Mouse (Mus musculus) MEL (cell line): Measurements from ENCODE around the gene Gm20388. TPM values are rescaled to one million over a fixed set of nuclear protein-coding genes. Genes with fewer than 3 reads are reported as not detected.

Experiments used
- DNase-seq: peaks from one replicate; pipeline ENCODE4 v3.0.0; 2011; ENCODE audit warnings: low read depth, low spot score
- H3K27ac ChIP-seq: 2 replicates; pipeline ENCODE4 v1.5.1; 2012; ENCODE audit warnings: low read depth, mild to moderate bottlenecking, control low read depth, low read length, moderate library complexity; ENCODE audit not compliant: control insufficient read depth
- H3K27me3 ChIP-seq, 2 experiments: fragments of 150-350 bp in 1 of 2; sonication (generic) in 1 of 2; 2 replicates each; pipeline ENCODE4 v1.6.1; 2012; ENCODE audit warnings: low read length in 2 of 2, mild to moderate bottlenecking in 2 of 2, improper control_type of control experiment in 1 of 2, moderate library complexity in 1 of 2; ENCODE audit not compliant: insufficient read depth in 2 of 2, control insufficient read depth in 1 of 2
- H3K36me3 ChIP-seq, 2 experiments: 2 replicates each; pipeline ENCODE4 v1.6.1; 2012 to 2014; ENCODE audit warnings: low read length in 2 of 2, improper control_type of control experiment in 1 of 2, inconsistent platforms in 1 of 2, mild to moderate bottlenecking in 1 of 2; ENCODE audit not compliant: insufficient read depth in 2 of 2, control insufficient read depth in 1 of 2
- H3K4me1 ChIP-seq, 2 experiments: fragments of 150-350 bp in 1 of 2; sonication (generic) in 1 of 2; 2 replicates each; pipeline ENCODE4 v1.6.1; 2012; ENCODE audit warnings: low read length in 2 of 2, improper control_type of control experiment in 1 of 2, mild to moderate bottlenecking in 1 of 2; ENCODE audit not compliant: insufficient read depth in 2 of 2, control insufficient read depth in 1 of 2
- H3K4me3 ChIP-seq, 2 experiments: fragments of 150-350 bp in 1 of 2; sonication (generic) in 1 of 2; 2 replicates each; pipeline ENCODE4 v1.5.1; 2012; ENCODE audit warnings: low read depth in 2 of 2, low read length in 2 of 2, mild to moderate bottlenecking in 2 of 2, moderate library complexity in 2 of 2, control low read depth in 1 of 2, improper control_type of control experiment in 1 of 2; ENCODE audit not compliant: control insufficient read depth in 1 of 2, insufficient read depth in 1 of 2
- H3K79me2 ChIP-seq: 2 replicates; pipeline ENCODE4 v1.6.1; 2012; ENCODE audit warnings: mild to moderate bottlenecking, low read length, moderate library complexity; ENCODE audit not compliant: control insufficient read depth, poor library complexity, insufficient read depth
- H3K9ac ChIP-seq: 2 replicates; pipeline ENCODE4 v1.6.1; 2012; ENCODE audit warnings: low read depth, mild to moderate bottlenecking, control low read depth, low read length, moderate library complexity; ENCODE audit not compliant: control insufficient read depth, poor library complexity, severe bottlenecking
- H3K9me3 ChIP-seq: fragments of 150-350 bp; sonication (generic); replicated peaks from 2 replicates; pipeline ENCODE4 v1.6.1; 2012; ENCODE audit warnings: mild to moderate bottlenecking, low read length, improper control_type of control experiment, moderate library complexity; ENCODE audit not compliant: insufficient read depth
- CHD1 ChIP-seq: IDR thresholded peaks from 2 replicates; pipeline ENCODE4 v1.6.1; 2012; ENCODE audit warnings: low read depth, mild to moderate bottlenecking, inconsistent platforms, low read length, improper control_type of control experiment
- CHD2 ChIP-seq: IDR thresholded peaks from 2 replicates; pipeline ENCODE4 v1.6.1; 2011; ENCODE audit warnings: low read length, improper control_type of control experiment
- E2F4 ChIP-seq: IDR thresholded peaks from 2 replicates; pipeline ENCODE4 v1.6.1; 2011; ENCODE audit warnings: low read depth, low read length, improper control_type of control experiment, borderline replicate concordance
- ELF1 ChIP-seq: IDR thresholded peaks from 2 replicates; pipeline ENCODE4 v1.6.1; 2014; ENCODE audit warnings: low read depth, mild to moderate bottlenecking, inconsistent platforms, low read length, improper control_type of control experiment, moderate library complexity
- ETS1 ChIP-seq: IDR thresholded peaks from 2 replicates; pipeline ENCODE4 v1.6.1; 2012; ENCODE audit warnings: low read depth, mild to moderate bottlenecking, inconsistent platforms, low read length, improper control_type of control experiment, moderate library complexity
- GABPA ChIP-seq: IDR thresholded peaks from 2 replicates; pipeline ENCODE4 v1.6.1; 2012; ENCODE audit warnings: low read depth, mild to moderate bottlenecking, inconsistent platforms, low read length, improper control_type of control experiment, moderate library complexity
- GATA1 ChIP-seq: IDR thresholded peaks from 2 replicates; pipeline ENCODE4 v1.6.1; 2011; ENCODE audit warnings: low read depth, low read length, improper control_type of control experiment
- HCFC1 ChIP-seq: IDR thresholded peaks from 2 replicates; pipeline ENCODE4 v1.6.1; 2012; ENCODE audit warnings: low read depth, mild to moderate bottlenecking, inconsistent platforms, low read length, improper control_type of control experiment, moderate library complexity
- MAFK ChIP-seq: IDR thresholded peaks from 2 replicates; pipeline ENCODE4 v1.6.1; 2011; ENCODE audit warnings: low read depth, mild to moderate bottlenecking, low read length, improper control_type of control experiment, borderline replicate concordance
- MAX ChIP-seq: IDR thresholded peaks from 2 replicates; pipeline ENCODE4 v1.6.1; 2011; ENCODE audit warnings: low read length, improper control_type of control experiment
- MEF2A ChIP-seq: IDR thresholded peaks from 2 replicates; pipeline ENCODE4 v1.6.1; 2014; ENCODE audit warnings: low read depth, mild to moderate bottlenecking, inconsistent platforms, low read length, improper control_type of control experiment; ENCODE audit not compliant: poor library complexity, insufficient replicate concordance, severe bottlenecking; ENCODE audit errors: extremely low read depth
- MXI1 ChIP-seq: IDR thresholded peaks from 2 replicates; pipeline ENCODE4 v1.6.1; 2011; ENCODE audit warnings: mild to moderate bottlenecking, low read depth, low read length, improper control_type of control experiment
- MYC ChIP-seq: IDR thresholded peaks from 2 replicates; pipeline ENCODE4 v1.6.1; 2011; ENCODE audit warnings: low read depth, mild to moderate bottlenecking, low read length, improper control_type of control experiment, moderate library complexity
- NELFE ChIP-seq: IDR thresholded peaks from 2 replicates; pipeline ENCODE4 v1.6.1; 2011; ENCODE audit warnings: low read depth, low read length, improper control_type of control experiment
- NRF1 ChIP-seq: IDR thresholded peaks from 2 replicates; pipeline ENCODE4 v1.6.1; 2014; ENCODE audit warnings: low read depth, mild to moderate bottlenecking, inconsistent platforms, low read length, improper control_type of control experiment, moderate library complexity; ENCODE audit not compliant: poor library complexity, insufficient read depth, severe bottlenecking
- POLR2AphosphoS2 ChIP-seq: IDR thresholded peaks from 2 replicates; pipeline ENCODE4 v1.6.1; 2011; ENCODE audit warnings: low read length, improper control_type of control experiment
- POLR2AphosphoS5 ChIP-seq: IDR thresholded peaks from 2 replicates; pipeline ENCODE4 v1.6.1; 2012; ENCODE audit warnings: low read depth, borderline replicate concordance, mild to moderate bottlenecking, inconsistent platforms, low read length, moderate library complexity, mixed read lengths
- RAD21 ChIP-seq: IDR thresholded peaks from 2 replicates; pipeline ENCODE4 v1.6.1; 2011; ENCODE audit warnings: mild to moderate bottlenecking, low read depth, low read length, improper control_type of control experiment
- RCOR1 ChIP-seq: IDR thresholded peaks from 2 replicates; pipeline ENCODE4 v1.6.1; 2012; ENCODE audit warnings: low read depth, mild to moderate bottlenecking, inconsistent platforms, low read length, improper control_type of control experiment
- SIN3A ChIP-seq: IDR thresholded peaks from 2 replicates; pipeline ENCODE4 v1.6.1; 2012; ENCODE audit warnings: low read length, improper control_type of control experiment, inconsistent platforms
- SMC3 ChIP-seq: IDR thresholded peaks from 2 replicates; pipeline ENCODE4 v1.6.1; 2011; ENCODE audit warnings: low read depth, low read length, improper control_type of control experiment
- TAL1 ChIP-seq: IDR thresholded peaks from 2 replicates; pipeline ENCODE4 v1.6.1; 2012; ENCODE audit warnings: mild to moderate bottlenecking, inconsistent platforms, low read length, moderate library complexity, mixed read lengths
- UBTF ChIP-seq: IDR thresholded peaks from 2 replicates; pipeline ENCODE4 v1.6.1; 2012; ENCODE audit warnings: low read depth, mild to moderate bottlenecking, inconsistent platforms, low read length, improper control_type of control experiment, moderate library complexity, borderline replicate concordance; ENCODE audit not compliant: insufficient read depth
- USF1 ChIP-seq: IDR thresholded peaks from 2 replicates; pipeline ENCODE4 v1.6.1; 2014; ENCODE audit warnings: low read depth, mild to moderate bottlenecking, inconsistent platforms, low read length, improper control_type of control experiment, moderate library complexity
- USF2 ChIP-seq, 2 experiments: IDR thresholded peaks; 2 replicates each; pipeline ENCODE4 v1.6.1; 2011 to 2012; ENCODE audit warnings: improper control_type of control experiment in 2 of 2, low read length in 2 of 2, borderline replicate concordance in 1 of 2, inconsistent platforms in 1 of 2, low read depth in 1 of 2, mild to moderate bottlenecking in 1 of 2; ENCODE audit not compliant: insufficient read depth in 1 of 2
- ZC3H11A ChIP-seq: IDR thresholded peaks from 2 replicates; pipeline ENCODE4 v1.6.1; 2012; ENCODE audit warnings: low read depth, mild to moderate bottlenecking, inconsistent platforms, low read length, improper control_type of control experiment
- ZKSCAN1 ChIP-seq: IDR thresholded peaks from 2 replicates; pipeline ENCODE4 v1.6.1; 2012; ENCODE audit warnings: low read depth, mild to moderate bottlenecking, inconsistent platforms, low read length, improper control_type of control experiment, moderate library complexity
- ZMIZ1 ChIP-seq: IDR thresholded peaks from 2 replicates; pipeline ENCODE4 v1.6.1; 2012; ENCODE audit warnings: low read depth, mild to moderate bottlenecking, inconsistent platforms, low read length, improper control_type of control experiment, moderate library complexity
- ZNF384 ChIP-seq: IDR thresholded peaks from 2 replicates; pipeline ENCODE4 v1.6.1; 2012; ENCODE audit warnings: low read depth, mild to moderate bottlenecking, inconsistent platforms, low read length, improper control_type of control experiment
- polyA plus RNA-seq, 2 experiments: library from polyadenylated mRNA; stranded (reverse) in 1 of 2; unstranded in 1 of 2; fragments of >175 nt in 1 of 2; fragments of >200 nt in 1 of 2; gene quantifications; 2 replicates each; pipeline versions ENCODE4 v1.2.1 to v1.2.4; 2012; ENCODE audit warnings: low replicate concordance in 2 of 2, low read depth in 1 of 2; ENCODE audit not compliant: insufficient read length in 2 of 2, insufficient read depth in 1 of 2, missing spikeins in 1 of 2
- total RNA-seq: library from RNA; depleted of rRNA; stranded (reverse); fragments of 300-350 nt; gene quantifications from 2 replicates; pipeline ENCODE4 v1.2.3, GENCODE M21; 2012

The Gm20388 gene
- total and polyA plus RNA-seq, 3 experiments = 11.1 to 17.8 TPM; not detected in 1

DNA sequence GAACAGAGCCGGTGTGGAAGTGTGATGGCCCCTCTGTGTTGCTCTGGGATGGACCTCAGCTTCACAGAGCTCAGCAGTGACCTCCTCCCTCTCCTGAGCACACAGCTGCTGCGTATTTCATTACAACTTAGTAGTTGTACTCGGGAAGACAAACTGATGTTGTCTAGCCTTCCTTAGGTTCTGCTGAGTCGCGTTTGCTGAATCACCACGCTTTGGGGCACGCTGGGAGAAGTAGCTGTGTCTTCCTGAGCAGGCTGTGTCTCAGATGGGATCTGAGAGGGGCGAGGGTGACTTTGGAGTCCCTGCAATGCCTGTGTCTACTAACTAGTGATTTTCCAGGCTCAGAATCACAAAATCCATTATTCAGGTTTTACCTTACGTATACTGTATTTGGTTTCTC is 2868.6 kb downstream of the Gm20388 start (continued):
- TF ChIP-seq MEF2A = no peak
- no peak for TF ChIP-seq CHD2
- TF ChIP-seq RAD21 = no peak; the same call in 1 of the 2 replicates
- TF ChIP-seq POLR2AphosphoS5 = no peak
- no peak for TF ChIP-seq ZC3H11A
- TF ChIP-seq ETS1 = no peak
- no peak for TF ChIP-seq ZNF384
- no peak for TF ChIP-seq MYC
- no peak for TF ChIP-seq ZKSCAN1
- no peak for TF ChIP-seq UBTF
- no peak for TF ChIP-seq SIN3A
- TF ChIP-seq USF2 (IDR thresholded peaks at IDR 0.05; ENCODE audit: borderline replicate concordance in 1 of 2, insufficient read depth in 1 of 2, low read depth in 1 of 2, low read length in 2 of 2) = no peak
- TF ChIP-seq GATA1 = no peak
- no peak for TF ChIP-seq ZMIZ1
- no peak for TF ChIP-seq ELF1
- no peak for TF ChIP-seq SMC3
- no peak for TF ChIP-seq NRF1
- no peak for TF ChIP-seq NELFE
- TF ChIP-seq MXI1 = 0 out of 2 replicates have a peak, but pooled peaks have one; percentile 30
- no peak for TF ChIP-seq E2F4
- no peak for TF ChIP-seq CHD1
- 0 out of 2 replicates have a peak, but pooled peaks have one; percentile 7 for TF ChIP-seq MAFK
- no peak for TF ChIP-seq USF1
- TF ChIP-seq TAL1 = no peak

DNA sequence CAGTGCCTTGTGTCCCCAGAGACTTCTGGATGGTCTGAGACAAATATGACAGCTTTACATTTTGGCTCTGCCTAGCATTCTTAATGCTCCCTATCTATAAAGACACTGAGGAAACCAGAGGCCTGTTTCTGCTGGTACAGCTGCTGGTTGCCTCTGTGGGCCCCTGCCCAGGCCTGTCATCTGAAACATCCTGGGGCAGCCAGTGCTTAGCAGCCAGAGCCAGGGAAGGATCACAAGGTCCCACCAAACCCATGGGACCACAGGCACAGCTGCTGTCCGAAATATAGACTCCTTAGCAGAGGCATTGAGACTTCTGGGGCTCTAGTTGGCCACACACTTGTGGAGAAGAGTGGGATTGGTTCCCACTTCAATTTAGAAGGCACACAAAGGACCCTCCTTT is 2874.1 kb downstream of the Gm20388 start:
- H3K27me3 ChIP-seq = no peaks in the 10 kb centered on the region
- TF ChIP-seq MAX (no peak), POLR2AphosphoS2 (no peak), MYC (no peak), POLR2AphosphoS5 (no peak), SMC3 (no peak), CHD2 (no peak), TAL1 (no peak), HCFC1 (no peak), RCOR1 (no peak), SIN3A (no peak), GABPA (no peak)
- TF ChIP-seq, all 39 proteins: peak for 0
- no peak for DNase-seq
- H3K9ac ChIP-seq = no peak overlapping the region
- no peak overlapping the region for H3K27ac ChIP-seq
- H3K36me3 ChIP-seq = no peaks in the 10 kb centered on the region
- no peaks in the 10 kb centered on the region for H3K79me2 ChIP-seq
- H3K9me3 ChIP-seq = no peaks in the 10 kb centered on the region
- H3K4me1 ChIP-seq = no peaks in the 10 kb centered on the region
- H3K4me3 ChIP-seq = no peak overlapping the region
